Mouse (Mus musculus): ENCODE data around the gene Tas2r107.
"Not testable (repeated sequence)": the region's sequence is repeated elsewhere in the genome, so short reads cannot be mapped to it uniquely, and the experiment has no call there.

The Tas2r107 gene

DNA sequence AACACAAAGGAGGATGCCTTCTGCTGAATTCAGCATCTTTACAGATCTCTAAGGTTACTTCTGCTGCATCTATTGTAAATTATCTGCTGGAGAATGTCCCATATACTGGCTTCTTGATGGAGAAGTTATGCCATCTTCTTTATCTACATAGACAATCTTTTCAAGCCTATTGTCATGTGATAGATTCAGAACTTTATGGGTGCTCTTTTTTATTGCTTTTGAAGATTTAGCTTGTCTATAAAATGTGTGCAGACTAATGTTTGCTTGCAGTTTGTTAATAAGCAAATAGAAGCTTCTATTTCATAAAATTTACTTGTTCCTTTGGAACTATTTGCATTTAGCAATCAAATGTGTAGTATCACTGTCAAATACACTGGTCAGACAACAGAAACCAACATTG, at the start of gene Tas2r107:
Tas2r107 (minus strand) TSS at position 101 of the 400 bp plus-strand sequence.
- no peak for DNase-seq (ENCODE audit: low spot score)

GRCm38 (mm10) chr6:131689963-131690362, 30.0 kb upstream of the Tas2r107 start, which contains the start of gene Tas2r114:
Gene Tas2r114 (minus strand): TSS chr6:131690063.
- DNase-seq (ENCODE audit: low spot score) = no peak

- DNase-seq (ENCODE audit: low spot score) = no peak
These were observed 27.4 kb upstream of the Tas2r107 start, which contains the start of gene Tas2r105 for GRCm38 (mm10) chr6:131687395-131687794. Gene Tas2r105 (minus strand): TSS chr6:131687495.

GRCm38 (mm10) chr6:131685644-131686043, 25.7 kb upstream of the Tas2r107 start, which contains the start of gene Tas2r104:
Gene Tas2r104 (minus strand): TSS chr6:131685744.
- no peak for DNase-seq (ENCODE audit: low spot score)

- DNase-seq (ENCODE audit: low spot score) = no peak
These were observed 18.8 kb upstream of the Tas2r107 start, which contains the start of gene Tas2r106 for GRCm38 (mm10) chr6:131678786-131679185. Gene Tas2r106 (minus strand): TSS chr6:131678886.

- DNase-seq (ENCODE audit: low spot score) = no peak
These were observed 29.1 kb downstream of the Tas2r107 start, which contains the start of gene Tas2r130 for GRCm38 (mm10) chr6:131630812-131631211. Gene Tas2r130 (minus strand): TSS chr6:131630912.

DNA sequence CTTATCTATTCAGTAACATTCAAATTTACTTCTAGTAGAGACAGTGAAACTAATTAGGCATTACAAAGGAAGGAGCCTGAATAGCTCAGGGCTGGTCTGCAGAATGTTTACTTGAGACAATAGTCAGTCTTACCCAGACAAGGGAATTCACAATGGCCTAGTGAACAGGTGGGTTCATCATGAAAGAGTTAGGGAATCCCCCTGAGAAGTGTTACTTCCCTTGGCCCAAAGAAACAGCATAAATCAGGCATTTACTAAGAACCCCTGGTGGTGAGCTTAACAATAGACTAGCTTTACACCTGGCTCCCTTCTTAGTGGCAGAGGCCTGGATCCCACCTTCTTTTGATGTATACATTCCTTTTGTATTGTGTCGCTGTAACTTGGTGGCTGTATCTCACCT, 50.0 kb downstream of the Tas2r107 start:
- DNase-seq (ENCODE audit: low spot score) = not testable (repeated sequence)
